Comparison of ENCODE assay signal across 9 mouse cellular contexts in the genomic region with DNA sequence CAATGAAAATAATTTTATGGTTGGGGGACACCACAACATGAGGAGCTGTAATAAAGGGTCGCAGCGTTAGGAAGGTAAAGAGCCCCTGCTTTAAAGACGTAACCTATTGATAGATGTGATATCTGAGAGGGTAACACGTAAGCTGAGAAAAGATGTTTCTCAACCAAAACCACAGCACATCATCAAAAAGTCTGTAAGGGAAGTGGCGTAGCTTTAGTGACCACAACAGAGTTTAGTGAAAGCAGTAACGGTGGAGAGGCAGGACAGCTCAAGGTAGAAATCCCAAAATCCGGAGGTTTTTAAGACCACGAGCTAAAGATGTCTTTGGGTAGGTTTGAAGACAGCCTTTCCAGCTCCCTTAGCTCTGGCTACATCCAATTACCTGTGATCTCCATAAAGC. TPM values are rescaled to one million over a fixed set of nuclear protein-coding genes. Genes with fewer than 3 reads are reported as not detected.
DNase-seq lines count a peak whose midpoint lies in the region; ATAC-seq and TF ChIP-seq lines count a peak whose summit lies in the region.
"Had no signal": no experiment of that assay in that cellular context is flagged by ENCODE, and none has a peak within 500 bp of the region (broad histone marks: within the 10 kb centered on the region; RNA-seq: fewer than 3 reads in every experiment).

No protein-coding gene starts in this region.

- H3K36me3 ChIP-seq in lung, embryonic 14.5 days (ENCODE audit: insufficient read depth) = peaks cover 19% of the 10 kb centered on the region
- peaks cover 18% of the 10 kb centered on the region for H3K36me3 ChIP-seq in liver, embryonic 12.5 days
- 0 out of 2 replicates have a peak, but pooled peaks cover 2% of the 10 kb centered on the region for H3K36me3 ChIP-seq in stomach, postnatal 0 days (ENCODE audit: control insufficient read depth, insufficient read depth, low read length)

- no peak for TF ChIP-seq EP300 in stomach, postnatal 0 days (optimal IDR thresholded peaks at IDR 0.05)

- H3K4me3 ChIP-seq in lung, embryonic 14.5 days (ENCODE audit: low read depth, low read length) = no peak overlapping the region
- peak overlapping the region; percentile 78; the same call in 1 of the 2 replicates for H3K4me3 ChIP-seq in liver, embryonic 12.5 days
- no peak overlapping the region for H3K4me3 ChIP-seq in stomach, postnatal 0 days (ENCODE audit: low read depth, low read length)

- peak; percentile 11 for DNase-seq in cerebellum, adult 11 months
- no peak for DNase-seq in cerebellum, adult 18-20 months
- no peak for DNase-seq in lung, embryonic 14.5 days
- no peak for DNase-seq in lung, postnatal 25 days (ENCODE audit: low spot score)
- DNase-seq in stomach, postnatal 0 days (ENCODE audit: low spot score) = no peak
- DNase-seq in adrenal gland, adult 2 months = no peak
- no peak for DNase-seq in left cerebral cortex, adult 8-10 months (ENCODE audit: low spot score in 2 of 2)
- DNase-seq: embryo, embryonic 11 days had no signal

- 96% methylated on average over 8 of the region's 8 CpGs for WGBS in lung, embryonic 14.5 days
- 68% methylated on average over 8 of the region's 8 CpGs for WGBS in liver, embryonic 12.5 days (ENCODE audit: insufficient replicate concordance)
- WGBS in stomach, postnatal 0 days = 93% methylated on average over 8 of the region's 8 CpGs

- peak overlapping the region; percentile 99 for H3K27ac ChIP-seq in lung, embryonic 14.5 days (ENCODE audit: low read depth)
- H3K27ac ChIP-seq in liver, embryonic 12.5 days = peak overlapping the region; percentile 97; the same call in 1 of the 2 replicates
- H3K27ac ChIP-seq in stomach, postnatal 0 days (replicated peaks) = peak overlapping the region; percentile 99

- H3K9ac ChIP-seq in lung, embryonic 14.5 days = no peak overlapping the region
- H3K9ac ChIP-seq in liver, embryonic 12.5 days = 0 out of 2 replicates have a peak overlapping the region, but pooled peaks have one; percentile 90
- peak overlapping the region; percentile 69; the same call in 1 of the 2 replicates for H3K9ac ChIP-seq in stomach, postnatal 0 days (ENCODE audit: low read length)

- H3K4me2 ChIP-seq in lung, embryonic 14.5 days = peak overlapping the region; percentile 82
- H3K4me2 ChIP-seq in liver, embryonic 12.5 days = peak overlapping the region; percentile 83
- H3K4me2 ChIP-seq in stomach, postnatal 0 days (replicated peaks; ENCODE audit: low read depth) = 0 out of 2 replicates have a peak overlapping the region, but pooled peaks have one; percentile 58

- H3K27me3 ChIP-seq in lung, embryonic 14.5 days (ENCODE audit: insufficient read depth, low read length) = no peaks in the 10 kb centered on the region
- no peaks in the 10 kb centered on the region for H3K27me3 ChIP-seq in liver, embryonic 12.5 days (replicated peaks)
- H3K27me3 ChIP-seq in stomach, postnatal 0 days (ENCODE audit: control insufficient read depth, insufficient read depth, low read length) = no peaks in the 10 kb centered on the region

- ATAC-seq in lung, embryonic 14.5 days (ENCODE audit: insufficient read depth) = no peak
- ATAC-seq in liver, embryonic 12.5 days = no peak
- ATAC-seq in stomach, postnatal 0 days (ENCODE audit: low FRiP score, low TSS enrichment) = no peak

- no peaks in the 10 kb centered on the region for H3K9me3 ChIP-seq in lung, embryonic 14.5 days (ENCODE audit: low read depth, low read length)
- no peaks in the 10 kb centered on the region for H3K9me3 ChIP-seq in liver, embryonic 12.5 days (replicated peaks)
- no peaks in the 10 kb centered on the region for H3K9me3 ChIP-seq in stomach, postnatal 0 days (ENCODE audit: control insufficient read depth, low read length)

- peaks cover 17% of the 10 kb centered on the region for H3K4me1 ChIP-seq in lung, embryonic 14.5 days (ENCODE audit: insufficient read depth)
- peaks cover 40% of the 10 kb centered on the region for H3K4me1 ChIP-seq in liver, embryonic 12.5 days
- peaks cover 5% of the 10 kb centered on the region for H3K4me1 ChIP-seq in stomach, postnatal 0 days (replicated peaks; ENCODE audit: control insufficient read depth, insufficient read depth)

- no peak for TF ChIP-seq CTCF in lung, embryonic 14.5 days (IDR thresholded peaks at IDR 0.05; ENCODE audit: low read depth)
- no peak for TF ChIP-seq CTCF in stomach, postnatal 0 days (IDR thresholded peaks at IDR 0.05; ENCODE audit: low read depth)

RNA-seq across cellular contexts. Expression of gene Dnaja1, which starts 1.0 kb away (rescaled TPM):
- polyA plus RNA-seq in lung, embryonic 14.5 days (2014; fragmentation: Nextera tagmentation; extraction: Ambion mirVana) = 386 and 393 TPM in 2 replicates
- 245 and 261 TPM in 2 replicates for polyA plus RNA-seq in liver, embryonic 12.5 days (2016; fragmentation: Nextera tagmentation; extraction: Ambion mirVana)
- polyA plus RNA-seq in stomach, postnatal 0 days (2015; fragmentation: Nextera tagmentation; extraction: Ambion mirVana) = 185 and 203 TPM in 2 replicates
- total RNA-seq in adrenal gland, adult 2 months (2021) = 100 to 1,000 TPM; 204 to 715 TPM
- polyA plus RNA-seq in adrenal gland, adult 2 months (2012; rRNA removed) = 0.98 and 1.4 TPM in 2 replicates
- total RNA-seq in left cerebral cortex, adult 8-10 months (2022) = 100 to 1,000 TPM; 208 to 274 (median 248) TPM

RNA-seq across cellular contexts. Expression of gene Aptx, which starts 17.9 kb away (rescaled TPM):
- polyA plus RNA-seq in lung, embryonic 14.5 days (2014; fragmentation: Nextera tagmentation; extraction: Ambion mirVana) = 28.3 and 29.1 TPM in 2 replicates
- polyA plus RNA-seq in liver, embryonic 12.5 days (2016; fragmentation: Nextera tagmentation; extraction: Ambion mirVana) = 13.8 and 15.2 TPM in 2 replicates
- polyA plus RNA-seq in stomach, postnatal 0 days (2015; fragmentation: Nextera tagmentation; extraction: Ambion mirVana) = 21.2 and 24.0 TPM in 2 replicates
- 10 to 100 TPM; 16.1 to 18.5 TPM for total RNA-seq in adrenal gland, adult 2 months (2021)
- 2.4 and 2.6 TPM in 2 replicates for polyA plus RNA-seq in adrenal gland, adult 2 months (2012; rRNA removed)
- 10 to 100 TPM; 30.6 to 33.1 (median 32.3) TPM for total RNA-seq in left cerebral cortex, adult 8-10 months (2022)

RNA-seq across cellular contexts. Expression of gene Smu1, which starts 36.8 kb away (rescaled TPM):
- polyA plus RNA-seq in lung, embryonic 14.5 days (2014; fragmentation: Nextera tagmentation; extraction: Ambion mirVana) = 159 and 165 TPM in 2 replicates
- polyA plus RNA-seq in liver, embryonic 12.5 days (2016; fragmentation: Nextera tagmentation; extraction: Ambion mirVana) = 107 and 112 TPM in 2 replicates
- polyA plus RNA-seq in stomach, postnatal 0 days (2015; fragmentation: Nextera tagmentation; extraction: Ambion mirVana) = 79.9 and 80.9 TPM in 2 replicates
- total RNA-seq in adrenal gland, adult 2 months (2021) = 10 to 100 TPM; 54.4 to 57.9 TPM
- polyA plus RNA-seq in adrenal gland, adult 2 months (2012; rRNA removed) = 5.5 and 5.6 TPM in 2 replicates
- 10 to 100 TPM; 52.5 to 57.8 (median 55.1) TPM for total RNA-seq in left cerebral cortex, adult 8-10 months (2022)

Comparison
In these comparisons a context has a peak if more than half of its experiments do, and no peak if none do; other contexts are left out.
1. RNA of gene Dnaja1, which starts 1.0 kb away (polyA plus RNA-seq): 386 to 393 TPM in lung, embryonic 14.5 days, 245 to 261 TPM in liver, embryonic 12.5 days and 185 to 203 TPM in stomach, postnatal 0 days; 0.98 to 1.4 TPM in adrenal gland, adult 2 months; every median in the first group is over 10 times any median in the second.
2. RNA of gene Smu1, which starts 36.8 kb away (polyA plus RNA-seq): 159 to 165 TPM in lung, embryonic 14.5 days, 107 to 112 TPM in liver, embryonic 12.5 days and 79.9 to 80.9 TPM in stomach, postnatal 0 days; 5.5 to 5.6 TPM in adrenal gland, adult 2 months; every median in the first group is over 10 times any median in the second.
3. Peak in every context shown above with its lines, with median percentiles within 50 percentile points of each other: H3K27ac ChIP-seq and H3K4me2 ChIP-seq.